Mouse (Mus musculus) CH12.LX (cell line): ENCODE data around the gene Setd3. TPM values are rescaled to one million over a fixed set of nuclear protein-coding genes. Genes with fewer than 3 reads are reported as not detected.

Experiments
- DNase-seq: peaks from one replicate; pipeline ENCODE4 v3.0.0-alpha.2; 2013; ENCODE audit errors: extremely low read depth
- H3K27ac ChIP-seq: 2 replicates; pipeline ENCODE4 v1.5.1; 2012; ENCODE audit warnings: low read depth, mild to moderate bottlenecking, control low read depth, moderate library complexity; ENCODE audit not compliant: insufficient read depth
- H3K27me3 ChIP-seq: replicated peaks from 2 replicates; pipeline ENCODE3; 2012; ENCODE audit warnings: inconsistent platforms
- H3K36me3 ChIP-seq, 2 experiments: replicated peaks in 1 of 2; 2 replicates each; pipeline versions ENCODE3 to v1.6.1; 2012; ENCODE audit warnings: inconsistent platforms in 1 of 2, low read length in 1 of 2, mild to moderate bottlenecking in 1 of 2, mixed read lengths in 1 of 2, moderate library complexity in 1 of 2; ENCODE audit not compliant: control insufficient read depth in 1 of 2, insufficient read depth in 1 of 2
- H3K4me1 ChIP-seq, 2 experiments: 2 replicates each; pipeline ENCODE4 v1.6.1; 2012; ENCODE audit warnings: inconsistent platforms in 1 of 2, moderate library complexity in 1 of 2; ENCODE audit not compliant: insufficient read depth in 2 of 2, control insufficient read depth in 1 of 2
- H3K4me2 ChIP-seq: 2 replicates; pipeline ENCODE4 v1.6.1; 2012; ENCODE audit warnings: low read depth, mild to moderate bottlenecking, control low read depth; ENCODE audit not compliant: poor library complexity, insufficient read depth, severe bottlenecking
- H3K4me3 ChIP-seq, 3 experiments: fragments of 150-350 bp in 1 of 3; sonication (generic) in 1 of 3; replicated peaks in 1 of 3; 2 replicates each; pipeline versions ENCODE3 to v1.5.1; 2011 to 2012; ENCODE audit warnings: low read depth in 2 of 3, low read length in 2 of 3, mild to moderate bottlenecking in 2 of 3, moderate library complexity in 2 of 3, control low read depth in 1 of 3, improper control_type of control experiment in 1 of 3, inconsistent platforms in 1 of 3, mixed read lengths in 1 of 3; ENCODE audit not compliant: poor library complexity in 1 of 3
- H3K79me2 ChIP-seq: replicated peaks from 2 replicates; pipeline ENCODE4 v1.6.1; 2012; ENCODE audit warnings: mild to moderate bottlenecking, moderate library complexity; ENCODE audit not compliant: control insufficient read depth, poor library complexity, insufficient read depth, severe bottlenecking; ENCODE audit errors: extremely low read depth
- H3K9ac ChIP-seq: 2 replicates; pipeline ENCODE4 v1.6.1; 2012; ENCODE audit warnings: low read depth, mild to moderate bottlenecking, control low read depth, moderate library complexity; ENCODE audit not compliant: insufficient read depth
- H3K9me3 ChIP-seq: replicated peaks from 2 replicates; pipeline ENCODE3; 2012; ENCODE audit warnings: low read length, inconsistent platforms, mixed read lengths
- CTCF ChIP-seq, 2 experiments: IDR thresholded peaks in 1 of 2; conservative IDR thresholded peaks in 1 of 2; 2 replicates each; pipeline ENCODE4 v1.5.1; 2011 to 2012; ENCODE audit warnings: low read depth in 2 of 2, low read length in 2 of 2, improper control_type of control experiment in 1 of 2, inconsistent platforms in 1 of 2, mild to moderate bottlenecking in 1 of 2, moderate library complexity in 1 of 2
- ELF1 ChIP-seq: IDR thresholded peaks from 2 replicates; pipeline ENCODE4 v1.6.1; 2014; ENCODE audit warnings: low read depth, mild to moderate bottlenecking, inconsistent platforms, low read length, improper control_type of control experiment
- ETS1 ChIP-seq: conservative IDR thresholded peaks from 2 replicates; pipeline ENCODE4 v1.6.1; 2012; ENCODE audit warnings: low read depth, mild to moderate bottlenecking, inconsistent platforms, low read length, improper control_type of control experiment, moderate library complexity
- GABPA ChIP-seq: IDR thresholded peaks from 2 replicates; pipeline ENCODE4 v1.6.1; 2012; ENCODE audit warnings: low read depth, low read length, improper control_type of control experiment, inconsistent platforms; ENCODE audit not compliant: insufficient replicate concordance
- HCFC1 ChIP-seq: IDR thresholded peaks from 2 replicates; pipeline ENCODE4 v1.6.1; 2012; ENCODE audit warnings: low read depth, mild to moderate bottlenecking, inconsistent platforms, low read length, improper control_type of control experiment
- IRF4 ChIP-seq: IDR thresholded peaks from 2 replicates; pipeline ENCODE4 v1.6.1; 2014; ENCODE audit warnings: low read depth, mild to moderate bottlenecking, inconsistent platforms, low read length, improper control_type of control experiment
- JUN ChIP-seq: IDR thresholded peaks from 2 replicates; pipeline ENCODE4 v1.6.1; 2011; ENCODE audit warnings: low read depth, mild to moderate bottlenecking, low read length, improper control_type of control experiment, moderate library complexity; ENCODE audit not compliant: insufficient read depth
- MAX ChIP-seq: IDR thresholded peaks from 2 replicates; pipeline ENCODE4 v1.6.1; 2011; ENCODE audit warnings: low read length, improper control_type of control experiment
- MEF2A ChIP-seq: IDR thresholded peaks from 2 replicates; pipeline ENCODE4 v1.6.1; 2014; ENCODE audit warnings: low read depth, mild to moderate bottlenecking, inconsistent platforms, low read length, improper control_type of control experiment, borderline replicate concordance
- MXI1 ChIP-seq: IDR thresholded peaks from 2 replicates; pipeline ENCODE4 v1.6.1; 2011; ENCODE audit warnings: mild to moderate bottlenecking, low read depth, low read length, improper control_type of control experiment
- MYC ChIP-seq: IDR thresholded peaks from 2 replicates; pipeline ENCODE4 v1.6.1; 2011; ENCODE audit warnings: low read depth, mild to moderate bottlenecking, improper control_type of control experiment, low read length
- NRF1 ChIP-seq: IDR thresholded peaks from 2 replicates; pipeline ENCODE4 v1.6.1; 2014; ENCODE audit warnings: low read depth, mild to moderate bottlenecking, inconsistent platforms, low read length, improper control_type of control experiment, moderate library complexity
- PAX5 ChIP-seq: IDR thresholded peaks from 2 replicates; pipeline ENCODE4 v1.6.1; 2012; ENCODE audit warnings: low read length, inconsistent platforms, mixed read lengths
- POLR2A ChIP-seq: IDR thresholded peaks from 2 replicates; pipeline ENCODE4 v1.6.1; 2011; ENCODE audit warnings: low read depth, mild to moderate bottlenecking, improper control_type of control experiment, low read length
- RCOR1 ChIP-seq: conservative IDR thresholded peaks from 2 replicates; pipeline ENCODE4 v1.6.1; 2012; ENCODE audit warnings: low read depth, mild to moderate bottlenecking, inconsistent platforms, low read length, improper control_type of control experiment
- SIN3A ChIP-seq: IDR thresholded peaks from 2 replicates; pipeline ENCODE4 v1.6.1; 2012; ENCODE audit warnings: low read length, improper control_type of control experiment, inconsistent platforms
- SMC3 ChIP-seq: IDR thresholded peaks from 2 replicates; pipeline ENCODE4 v1.6.1; 2011; ENCODE audit warnings: low read depth, low read length, improper control_type of control experiment
- UBTF ChIP-seq: IDR thresholded peaks from 2 replicates; pipeline ENCODE4 v1.6.1; 2012; ENCODE audit warnings: low read depth, mild to moderate bottlenecking, inconsistent platforms, low read length, improper control_type of control experiment, moderate library complexity
- USF1 ChIP-seq: IDR thresholded peaks from 2 replicates; pipeline ENCODE4 v1.6.1; 2014; ENCODE audit warnings: low read depth, mild to moderate bottlenecking, inconsistent platforms, low read length, improper control_type of control experiment
- USF2 ChIP-seq: conservative IDR thresholded peaks from 2 replicates; pipeline ENCODE4 v1.6.1; 2011; ENCODE audit warnings: low read depth, low read length, improper control_type of control experiment
- ZC3H11A ChIP-seq: IDR thresholded peaks from 2 replicates; pipeline ENCODE4 v1.6.1; 2012; ENCODE audit warnings: low read depth, mild to moderate bottlenecking, inconsistent platforms, low read length, improper control_type of control experiment
- ZKSCAN1 ChIP-seq: IDR thresholded peaks from 2 replicates; pipeline ENCODE4 v1.6.1; 2012; ENCODE audit warnings: low read depth, inconsistent platforms, low read length, improper control_type of control experiment, borderline replicate concordance
- ZMIZ1 ChIP-seq: IDR thresholded peaks from 2 replicates; pipeline ENCODE4 v1.6.1; 2012; ENCODE audit warnings: low read depth, mild to moderate bottlenecking, inconsistent platforms, low read length, improper control_type of control experiment
- dilution Hi-C: fragments of 300-500 bp; cut with MboI; formaldehyde crosslinking; loops from 2 replicates; pipeline ENCODE4 v1.14.3; 2020; ENCODE audit warnings: low sequenced_read_pairs; ENCODE audit not compliant: extremely low pct_unique_long_range_greater_than_20kb, extremely low pct_ligation_motif_present
- in situ Hi-C: fragments of 300-500 bp; cut with MboI; formaldehyde crosslinking; loops from 3 replicates; pipeline ENCODE4 v1.14.3; 2019; ENCODE audit warnings: low sequenced_read_pairs, low pct_ligation_motif_present, low pct_unique_long_range_greater_than_20kb, mixed read lengths
- polyA plus RNA-seq: library from polyadenylated mRNA; unstranded; fragments of >175 nt; gene quantifications from 2 replicates; pipeline ENCODE4 v1.2.1, GENCODE M21; 2012; ENCODE audit warnings: low read depth; ENCODE audit not compliant: insufficient read length
- total RNA-seq, 2 experiments: library from RNA; depleted of rRNA; stranded (reverse); fragments of 300-350 nt in 1 of 2; fragments of >200 nt in 1 of 2; gene quantifications; 2 replicates each; pipeline ENCODE4 v1.2.3; 2012 to 2014

Gene Setd3
- total and polyA plus RNA-seq, 3 experiments = 44.3 to 65.9 (median 55.8) TPM

DNA sequence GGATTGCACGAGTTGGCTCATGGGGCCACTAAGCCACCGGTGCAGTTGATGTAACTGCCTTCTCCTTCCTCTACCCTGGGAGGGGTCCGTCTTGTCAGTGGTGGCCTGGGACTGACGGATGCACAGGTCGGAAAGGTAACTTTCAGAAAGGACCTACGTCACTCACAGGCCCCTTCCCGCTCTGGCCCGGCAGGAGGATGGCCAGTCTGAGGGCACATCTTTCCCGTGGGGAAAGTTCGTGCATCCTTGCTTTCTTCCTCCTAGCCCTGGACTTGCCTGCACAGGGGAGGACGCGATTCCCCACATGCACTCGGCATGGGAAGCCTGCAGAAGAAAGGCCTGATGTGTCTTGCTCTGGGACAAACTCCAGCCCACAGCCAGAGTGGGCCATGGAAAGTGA, 47.1 kb upstream of the Setd3 start:
- Histone ChIP-seq H3K27ac (no peak overlapping the region), H3K9me3 (no peaks in the 10 kb centered on the region)
- TF ChIP-seq ZMIZ1 (no peak), SMC3 (no peak), USF1 (no peak), IRF4 (no peak), NRF1 (no peak), MEF2A (no peak), USF2 (no peak), ETS1 (no peak), POLR2A (no peak), ZKSCAN1 (no peak), CTCF (conservative IDR thresholded peaks at IDR 0.05 in 1 of 2, IDR thresholded peaks at IDR 0.05 in 1 of 2; ENCODE audit: low read depth in 2 of 2, low read length in 2 of 2) (no peak), GABPA (no peak), MXI1 (no peak), RCOR1 (no peak), UBTF (no peak), MYC (no peak), ELF1 (no peak), HCFC1 (no peak), SIN3A (no peak)
- TF ChIP-seq, all 38 proteins: peak for 0
- peaks cover 3 to 58% of the 10 kb centered on the region in 2 experiments; a peak in 2 of 4 replicates for H3K4me1 ChIP-seq
- in situ Hi-C loops = no loop called here
- no peak overlapping the region for H3K4me2 ChIP-seq
- no peak overlapping the region for H3K9ac ChIP-seq
- H3K36me3 ChIP-seq = peaks cover 0 to 58% of the 10 kb centered on the region in 2 experiments
- no peaks in the 10 kb centered on the region for H3K79me2 ChIP-seq
- dilution Hi-C loops = no loop called here
- no peaks in the 10 kb centered on the region for H3K27me3 ChIP-seq
- DNase-seq = no peak
- H3K4me3 ChIP-seq = no peak overlapping the region

- Histone ChIP-seq H3K27me3 (no peaks in the 10 kb centered on the region), H3K4me1 (peaks cover 3 to 53% of the 10 kb centered on the region in 2 experiments; a peak in 2 of 4 replicates), H3K9ac (no peak overlapping the region), H3K79me2 (no peaks in the 10 kb centered on the region), H3K36me3 (peaks cover 0 to 63% of the 10 kb centered on the region in 2 experiments), H3K4me3 (no peak overlapping the region), H3K4me2 (no peak overlapping the region), H3K27ac (no peak overlapping the region), H3K9me3 (no peaks in the 10 kb centered on the region)
- in situ Hi-C loops = no loop called here
- dilution Hi-C loops = no loop called here
- DNase-seq = no peak
- TF ChIP-seq ZKSCAN1 = no peak
- no peak for TF ChIP-seq ELF1
- no peak for TF ChIP-seq MEF2A
- no peak for TF ChIP-seq POLR2A
- no peak for TF ChIP-seq JUN
- TF ChIP-seq UBTF = no peak
- TF ChIP-seq USF1 = no peak
- no peak for TF ChIP-seq SMC3
- TF ChIP-seq ZC3H11A = no peak
- TF ChIP-seq PAX5 = no peak
- no peak for TF ChIP-seq MAX
- TF ChIP-seq RCOR1 = no peak
Measured at GRCm38 (mm10) chr12:108225781-108226180, 46.7 kb upstream of the Setd3 start.
